Mouse (Mus musculus) right cerebral cortex, postnatal 25 days (tissue): ENCODE measurements around the gene Hist1h2bm.
"Not testable (repeated sequence)": the region's sequence is repeated elsewhere in the genome, so short reads cannot be mapped to it uniquely, and the experiment has no call there.

Experiments used
- DNase-seq: peaks from one replicate; pipeline ENCODE4 v3.0.0; 2022

Hist1h2bm gene

DNA sequence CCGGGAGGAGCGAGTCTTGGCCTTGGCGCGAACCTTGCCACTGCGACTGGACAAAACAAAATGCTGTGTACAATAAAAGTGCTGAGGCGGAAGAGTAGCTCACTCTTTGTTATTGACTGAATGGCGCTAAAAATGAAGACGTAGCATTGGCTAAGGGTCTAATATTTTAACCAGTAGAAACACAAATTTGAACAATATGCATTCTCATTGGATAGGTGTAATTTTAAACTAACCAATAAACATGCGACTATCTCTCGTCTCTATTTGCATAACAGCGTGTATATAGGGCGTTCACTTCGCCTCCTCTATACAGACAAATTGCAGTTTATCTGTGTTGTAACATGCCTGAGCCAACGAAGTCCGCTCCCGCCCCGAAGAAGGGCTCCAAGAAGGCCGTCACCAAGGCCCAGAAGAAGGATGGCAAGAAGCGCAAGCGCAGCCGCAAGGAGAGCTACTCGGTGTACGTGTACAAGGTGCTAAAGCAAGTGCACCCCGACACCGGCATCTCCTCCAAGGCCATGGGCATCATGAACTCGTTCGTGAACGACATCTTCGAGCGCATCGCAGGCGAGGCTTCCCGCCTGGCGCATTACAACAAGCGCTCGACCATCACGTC is at the start of gene Hist1h2bm:
Gene Hist1h2bm (plus strand): TSS at position 288 of the 616 bp plus-strand sequence.
- peak; percentile 54 for DNase-seq

DNA sequence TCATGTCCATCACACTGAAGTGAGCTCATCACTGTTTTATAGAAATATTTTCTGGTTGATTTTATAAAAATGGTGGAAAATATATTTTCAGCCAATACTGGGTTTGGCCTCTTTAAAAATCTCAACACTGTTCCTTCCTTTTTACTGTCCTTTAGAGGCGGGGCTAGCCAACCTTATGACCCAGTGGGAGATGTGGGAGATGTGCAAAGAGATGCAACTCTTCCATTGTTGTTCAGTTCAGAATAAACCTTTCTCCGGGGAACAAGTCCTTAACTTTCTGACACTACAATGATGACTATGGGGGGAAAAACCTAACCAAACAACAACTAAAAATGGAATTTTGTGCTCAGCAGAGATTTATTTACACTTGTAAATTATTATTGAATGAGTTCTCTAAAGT is 44.5 kb upstream of the Hist1h2bm start, which contains the start of gene Olfr1360:
Gene Olfr1360 (minus strand): TSS at position 101 of the 400 bp plus-strand sequence.
- no peak for DNase-seq

DNA sequence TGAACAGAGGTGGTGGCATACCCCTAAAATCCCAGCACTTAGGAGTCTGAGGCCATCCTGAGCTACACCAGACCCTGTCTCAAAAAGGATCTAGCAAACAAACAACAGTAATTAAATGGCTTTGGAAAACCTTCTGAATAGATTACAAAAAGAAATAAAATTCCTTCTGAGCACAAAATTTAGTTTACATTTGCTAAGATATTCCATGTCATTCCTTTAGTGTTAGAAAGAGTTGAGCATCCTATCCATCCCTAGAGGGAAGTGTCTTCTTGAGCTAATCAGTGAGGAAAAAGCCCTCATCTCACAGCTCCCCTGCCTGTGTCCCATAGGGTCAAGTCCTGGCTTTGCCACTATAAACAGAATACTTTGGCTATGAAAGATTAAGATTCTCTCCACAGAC is 24.0 kb upstream of the Hist1h2bm start, which contains the start of gene Olfr1359:
Gene Olfr1359 (plus strand): TSS at position 301 of the 400 bp plus-strand sequence.
- DNase-seq: no peak

GRCm38 (mm10) chr13:21706669-21707068 is 15.2 kb upstream of the Hist1h2bm start:
- no peak for DNase-seq

- peak; percentile 87 for DNase-seq
Observed at GRCm38 (mm10) chr13:21710031-21710711, 11.7 kb upstream of the Hist1h2bm start.

GRCm38 (mm10) chr13:21710821-21711525 is 10.9 kb upstream of the Hist1h2bm start:
- peak; percentile 55 for DNase-seq

DNA sequence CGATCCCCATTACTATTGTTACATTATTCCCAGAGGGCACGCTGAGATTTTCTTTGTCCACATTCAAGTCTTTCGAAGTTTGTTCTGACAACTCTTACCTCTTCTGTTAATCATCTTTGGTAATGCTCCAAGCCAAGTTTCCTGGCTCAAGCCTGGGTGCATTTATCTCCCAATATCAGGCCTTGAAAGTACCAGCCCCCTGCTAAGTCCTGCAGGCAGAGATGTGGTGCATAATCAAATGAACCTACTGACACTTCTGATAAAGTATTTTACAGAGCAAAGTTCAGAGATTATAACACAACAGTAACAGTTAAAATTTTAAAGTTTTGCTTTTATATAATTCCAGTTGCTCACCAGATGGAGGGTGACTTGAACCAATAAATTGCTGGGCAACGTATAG is 10.1 kb upstream of the Hist1h2bm start:
- no peak for DNase-seq

- DNase-seq: peak; percentile 55
Observed at GRCm38 (mm10) chr13:21714725-21715124, 7.1 kb upstream of the Hist1h2bm start.

- no peak for DNase-seq
Observed at GRCm38 (mm10) chr13:21715131-21715863, 6.5 kb upstream of the Hist1h2bm start.

GRCm38 (mm10) chr13:21715864-21716539 is 5.8 kb upstream of the Hist1h2bm start, which contains the start of the genes Hist1h2bl and Hist1h2ai:
Gene Hist1h2bl, minus strand, starts transcription at chr13:21716143.
Gene Hist1h2ai, plus strand, starts transcription at chr13:21716422.
- DNase-seq: peak; percentile 81

- DNase-seq: peak; percentile 8
Observed at GRCm38 (mm10) chr13:21716540-21717391, 5.1 kb upstream of the Hist1h2bm start.

GRCm38 (mm10) chr13:21717397-21718357 is 4.2 kb upstream of the Hist1h2bm start, which contains the start of gene Hist1h3h:
Gene Hist1h3h, plus strand, starts transcription at chr13:21717659.
- DNase-seq: peak; percentile 87

DNA sequence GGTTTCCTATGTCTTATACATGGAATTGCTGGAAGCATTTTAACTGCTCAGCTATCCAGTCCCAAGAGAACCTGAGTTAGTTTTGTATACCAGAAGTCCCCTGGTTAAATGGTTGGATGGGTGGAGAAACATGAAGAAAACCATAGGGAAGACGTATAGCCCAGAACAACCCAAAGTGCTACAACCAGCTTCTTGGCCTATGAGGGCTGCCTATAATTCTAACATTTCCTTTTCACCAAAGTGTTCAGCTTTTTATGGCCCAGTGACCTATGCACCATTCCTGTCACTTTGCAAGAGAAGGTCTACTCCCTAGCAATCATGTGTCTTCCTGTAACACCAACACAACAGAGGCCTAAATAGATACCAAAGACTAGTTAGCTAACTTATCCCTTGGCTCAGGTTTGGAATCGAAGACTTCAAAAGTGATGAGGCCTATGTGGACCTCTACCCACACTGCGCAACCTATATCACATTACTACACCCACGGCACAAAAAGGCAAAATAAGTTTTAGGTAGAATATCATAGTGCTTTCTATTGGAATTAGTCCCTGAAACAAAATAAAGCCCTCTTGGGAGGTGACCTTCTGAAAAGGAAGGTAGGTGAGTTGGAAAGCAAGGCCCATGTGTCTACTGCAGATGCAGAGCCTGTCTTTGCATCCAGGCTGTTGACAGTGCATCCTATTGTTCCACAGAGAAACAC is 3.3 kb upstream of the Hist1h2bm start:
- DNase-seq: no peak

DNA sequence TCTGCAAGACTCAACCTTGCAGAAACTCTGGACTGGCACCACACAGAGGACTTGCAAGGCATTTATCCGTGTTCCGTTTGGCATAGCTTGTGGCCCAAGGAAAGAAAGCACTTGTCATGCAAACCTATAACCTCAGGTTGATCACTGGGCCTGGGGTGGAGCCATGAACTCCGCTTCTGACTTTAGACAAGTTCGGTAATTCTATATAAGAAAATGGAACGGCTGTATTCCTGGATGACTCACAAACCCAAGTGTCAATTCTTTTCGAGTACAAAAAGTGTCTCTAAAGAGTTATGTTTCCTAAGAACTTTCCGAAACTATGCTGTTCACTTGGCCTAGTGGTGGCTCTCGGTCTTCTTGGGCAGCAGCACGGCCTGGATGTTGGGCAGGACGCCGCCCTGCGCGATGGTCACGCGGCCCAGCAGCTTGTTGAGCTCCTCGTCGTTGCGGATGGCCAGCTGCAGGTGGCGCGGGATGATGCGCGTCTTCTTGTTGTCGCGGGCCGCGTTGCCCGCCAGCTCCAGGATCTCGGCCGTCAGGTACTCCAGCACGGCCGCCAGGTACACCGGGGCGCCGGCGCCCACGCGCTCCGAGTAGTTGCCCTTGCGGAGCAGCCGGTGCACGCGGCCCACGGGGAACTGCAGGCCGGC is 612 bp upstream of the Hist1h2bm start:
- not testable (repeated sequence) for DNase-seq

- DNase-seq: no peak
Observed at GRCm38 (mm10) chr13:21722373-21722925, 605 bp downstream of the Hist1h2bm start.

DNA sequence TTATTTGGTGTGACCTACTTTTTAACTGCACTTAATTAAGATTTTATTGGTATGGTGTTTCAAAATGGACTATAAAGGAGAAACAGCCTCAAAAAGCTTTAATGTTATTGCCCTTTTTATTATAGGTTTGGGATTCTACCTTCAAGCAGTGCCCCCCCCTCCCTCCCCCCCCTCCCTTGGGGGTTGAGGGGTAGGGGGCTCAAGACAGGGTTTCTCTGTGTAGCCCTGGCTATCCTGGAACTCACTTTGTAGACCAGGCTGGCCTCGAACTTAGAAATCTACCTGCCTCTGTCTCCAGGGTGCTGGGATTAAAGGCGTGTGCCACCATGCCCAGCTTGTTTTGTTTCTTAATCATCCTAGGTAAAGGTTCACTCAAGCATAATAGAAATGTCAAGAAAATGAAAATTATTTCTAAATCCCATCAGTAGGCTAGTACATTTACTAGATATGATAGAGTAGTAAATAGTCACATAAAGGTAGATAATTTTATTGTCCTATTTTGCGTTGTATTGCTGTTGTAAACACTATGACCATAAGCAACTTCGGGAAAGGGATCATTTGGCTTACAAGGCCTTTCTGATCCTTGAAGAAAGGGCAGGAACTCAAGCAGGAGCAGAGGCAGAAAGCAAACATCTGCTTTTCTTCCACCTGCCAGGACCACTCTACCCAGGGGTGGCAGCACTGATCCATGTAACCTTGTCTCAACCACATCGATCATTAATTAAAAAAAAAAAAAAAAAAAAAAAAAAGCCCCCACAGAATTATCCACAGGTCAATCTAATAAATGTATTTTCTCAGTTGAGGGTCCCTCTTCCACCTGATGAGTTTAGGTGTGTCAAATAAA is 1.4 kb downstream of the Hist1h2bm start:
- DNase-seq: no peak

DNA sequence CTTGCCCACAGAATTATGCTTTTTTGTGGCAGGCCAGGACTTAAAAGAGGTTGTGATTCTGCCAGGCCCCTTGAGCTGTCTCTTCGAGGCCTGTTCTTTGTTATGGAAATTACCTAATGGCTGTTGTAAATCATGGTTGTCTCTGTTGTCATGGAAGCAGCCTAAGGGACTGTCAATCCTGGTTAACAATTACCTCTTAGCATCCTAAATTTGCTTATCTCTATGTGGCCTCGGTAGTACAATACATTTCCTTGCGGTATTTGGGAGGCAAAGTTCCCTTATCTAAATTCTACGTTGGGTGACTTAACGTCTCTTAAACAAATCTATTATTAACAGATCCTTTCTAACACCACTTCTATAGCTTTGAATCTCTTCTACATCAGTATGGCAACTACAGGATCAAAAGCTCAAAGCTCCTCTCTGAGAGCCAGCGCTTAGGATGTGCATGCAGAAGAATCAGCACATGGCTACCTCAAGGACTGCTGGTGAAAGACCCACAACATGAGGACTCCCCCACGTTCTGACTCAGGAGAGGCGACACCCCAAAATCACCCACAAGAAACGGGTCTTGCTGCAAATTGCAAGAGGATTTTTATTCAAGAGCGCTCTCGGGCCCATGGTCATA is 6.2 kb downstream of the Hist1h2bm start:
- DNase-seq: no peak
